Mouse (Mus musculus): ENCODE measurements at regions not wholly inside any gene's neighbourhood (a gene's known extent, or its start where the extent isn't known, plus 50 kb on each side); places are given as distances from the start of the nearest gene placed in this dataset.

- Histone ChIP-seq H3K27ac (no peak overlapping the region), H3K4me3 (replicated peaks; ENCODE audit: low read depth, low read length) (no peak overlapping the region), H3K9me3 (replicated peaks; ENCODE audit: low read length) (no peaks in the 10 kb centered on the region), H3K27me3 (ENCODE audit: insufficient read depth, low read length) (no peaks in the 10 kb centered on the region), H3K36me3 (ENCODE audit: insufficient read depth, low read length) (no peaks in the 10 kb centered on the region), H3K4me1 (replicated peaks; ENCODE audit: insufficient read depth, low read length) (no peaks in the 10 kb centered on the region), H3K9ac (ENCODE audit: low read depth, low read length) (no peak overlapping the region), H3K4me2 (ENCODE audit: low read length) (no peak overlapping the region)
- DNase-seq (ENCODE audit: low spot score) = peak; percentile 47
- ATAC-seq (replicated peaks; ENCODE audit: low FRiP score, low read depth) = no peak
- WGBS = 40% methylated on average over 7 of the region's 7 CpGs
- TF ChIP-seq CTCF (IDR thresholded peaks at IDR 0.05; ENCODE audit: low read depth) = no peak
Observed at GRCm38 (mm10) chr16:77346128-77346527, 255.8 kb downstream of the Gm11146 start.

GRCm38 (mm10) chr16:77332285-77332684, 269.6 kb downstream of the Gm11146 start:
- WGBS = 48% methylated on average over 6 of the region's 6 CpGs
- H3K4me2 ChIP-seq (ENCODE audit: low read length) = peak overlapping the region; percentile 6; the same call in 1 of the 2 replicates
- no peaks in the 10 kb centered on the region for H3K36me3 ChIP-seq (ENCODE audit: insufficient read depth, low read length)
- ATAC-seq (replicated peaks; ENCODE audit: low FRiP score, low read depth) (peak; percentile 51), DNase-seq (ENCODE audit: low spot score) (peak; percentile 12)
- no peaks in the 10 kb centered on the region for H3K4me1 ChIP-seq (replicated peaks; ENCODE audit: insufficient read depth, low read length)
- no peak overlapping the region for H3K27ac ChIP-seq
- H3K9ac ChIP-seq (ENCODE audit: low read depth, low read length) = no peak overlapping the region
- no peaks in the 10 kb centered on the region for H3K27me3 ChIP-seq (ENCODE audit: insufficient read depth, low read length)
- no peak overlapping the region for H3K4me3 ChIP-seq (replicated peaks; ENCODE audit: low read depth, low read length)
- no peaks in the 10 kb centered on the region for H3K9me3 ChIP-seq (replicated peaks; ENCODE audit: low read length)
- TF ChIP-seq CTCF (IDR thresholded peaks at IDR 0.05; ENCODE audit: low read depth) = no peak

- H3K27me3 ChIP-seq (ENCODE audit: insufficient read depth, low read length) = no peaks in the 10 kb centered on the region
- no peak for TF ChIP-seq CTCF (IDR thresholded peaks at IDR 0.05; ENCODE audit: low read depth)
- 6% methylated on average over 8 of the region's 8 CpGs for WGBS
- H3K27ac ChIP-seq = peak overlapping the region; percentile 57
- peak overlapping the region; percentile 36 for H3K9ac ChIP-seq (ENCODE audit: low read depth, low read length)
- H3K4me2 ChIP-seq (ENCODE audit: low read length) = peak overlapping the region; percentile 68
- DNase-seq (ENCODE audit: low spot score) (peak; percentile 74), ATAC-seq (replicated peaks; ENCODE audit: low FRiP score, low read depth) (peak; percentile 48)
- H3K4me3 ChIP-seq (replicated peaks; ENCODE audit: low read depth, low read length) = peak overlapping the region; percentile 55
- no peaks in the 10 kb centered on the region for H3K9me3 ChIP-seq (replicated peaks; ENCODE audit: low read length)
- H3K36me3 ChIP-seq (ENCODE audit: insufficient read depth, low read length) = no peaks in the 10 kb centered on the region
- H3K4me1 ChIP-seq (replicated peaks; ENCODE audit: insufficient read depth, low read length) = no peaks in the 10 kb centered on the region
Observed at GRCm38 (mm10) chr16:77330996-77331395, 270.9 kb downstream of the Gm11146 start.

GRCm38 (mm10) chr16:77329711-77330530, 272.0 kb downstream of the Gm11146 start:
- H3K4me1 ChIP-seq (replicated peaks; ENCODE audit: insufficient read depth, low read length) = no peaks in the 10 kb centered on the region
- H3K4me3 ChIP-seq (replicated peaks; ENCODE audit: low read depth, low read length) = peak overlapping the region; percentile 55
- H3K36me3 ChIP-seq (ENCODE audit: insufficient read depth, low read length) = no peaks in the 10 kb centered on the region
- H3K27ac ChIP-seq = peak overlapping the region; percentile 94
- H3K4me2 ChIP-seq (ENCODE audit: low read length) = peak overlapping the region; percentile 68
- H3K27me3 ChIP-seq (ENCODE audit: insufficient read depth, low read length) = no peaks in the 10 kb centered on the region
- ATAC-seq (replicated peaks; ENCODE audit: low FRiP score, low read depth) (no peak; the same call in 1 of the 2 replicates), DNase-seq (ENCODE audit: low spot score) (peak; percentile 74)
- WGBS = 5% methylated on average over 10 of the region's 10 CpGs
- no peak for TF ChIP-seq CTCF (IDR thresholded peaks at IDR 0.05; ENCODE audit: low read depth)
- peak overlapping the region; percentile 65 for H3K9ac ChIP-seq (ENCODE audit: low read depth, low read length)
- H3K9me3 ChIP-seq (replicated peaks; ENCODE audit: low read length) = no peaks in the 10 kb centered on the region

- peak; percentile 61 for ATAC-seq (replicated peaks; ENCODE audit: low FRiP score, low read depth)
- no peaks in the 10 kb centered on the region for H3K36me3 ChIP-seq (ENCODE audit: insufficient read depth, low read length)
- peak overlapping the region; percentile 68 for H3K4me2 ChIP-seq (ENCODE audit: low read length)
- 1% methylated on average over 17 of the region's 17 CpGs for WGBS
- peak; percentile 83 for DNase-seq (ENCODE audit: low spot score)
- peak; percentile 35; the same call in 1 of the 2 replicates for TF ChIP-seq CTCF (IDR thresholded peaks at IDR 0.05; ENCODE audit: low read depth)
- no peaks in the 10 kb centered on the region for H3K9me3 ChIP-seq (replicated peaks; ENCODE audit: low read length)
- H3K9ac ChIP-seq (ENCODE audit: low read depth, low read length) = peak overlapping the region; percentile 65
- H3K27me3 ChIP-seq (ENCODE audit: insufficient read depth, low read length) = no peaks in the 10 kb centered on the region
- H3K4me3 ChIP-seq (replicated peaks; ENCODE audit: low read depth, low read length) = peak overlapping the region; percentile 55
- no peaks in the 10 kb centered on the region for H3K4me1 ChIP-seq (replicated peaks; ENCODE audit: insufficient read depth, low read length)
- H3K27ac ChIP-seq = peak overlapping the region; percentile 94
Observed at GRCm38 (mm10) chr16:77329160-77329691, 272.7 kb downstream of the Gm11146 start.

- Histone ChIP-seq H3K9me3 (replicated peaks; ENCODE audit: low read length) (no peaks in the 10 kb centered on the region), H3K4me1 (replicated peaks; ENCODE audit: insufficient read depth, low read length) (no peaks in the 10 kb centered on the region), H3K36me3 (ENCODE audit: insufficient read depth, low read length) (no peaks in the 10 kb centered on the region), H3K27me3 (ENCODE audit: insufficient read depth, low read length) (no peaks in the 10 kb centered on the region), H3K9ac (ENCODE audit: low read depth, low read length) (peak overlapping the region; percentile 65), H3K4me3 (replicated peaks; ENCODE audit: low read depth, low read length) (peak overlapping the region; percentile 55), H3K27ac (peak overlapping the region; percentile 94), H3K4me2 (ENCODE audit: low read length) (peak overlapping the region; percentile 68)
- no peak; the same call in 1 of the 2 replicates for ATAC-seq (replicated peaks; ENCODE audit: low FRiP score, low read depth)
- DNase-seq (ENCODE audit: low spot score) = no peak
- no peak for TF ChIP-seq CTCF (IDR thresholded peaks at IDR 0.05; ENCODE audit: low read depth)
- WGBS = 27% methylated on average over 6 of the region's 6 CpGs
Observed at GRCm38 (mm10) chr16:77328628-77329159, 273.2 kb downstream of the Gm11146 start.
